In the genomic region with DNA sequence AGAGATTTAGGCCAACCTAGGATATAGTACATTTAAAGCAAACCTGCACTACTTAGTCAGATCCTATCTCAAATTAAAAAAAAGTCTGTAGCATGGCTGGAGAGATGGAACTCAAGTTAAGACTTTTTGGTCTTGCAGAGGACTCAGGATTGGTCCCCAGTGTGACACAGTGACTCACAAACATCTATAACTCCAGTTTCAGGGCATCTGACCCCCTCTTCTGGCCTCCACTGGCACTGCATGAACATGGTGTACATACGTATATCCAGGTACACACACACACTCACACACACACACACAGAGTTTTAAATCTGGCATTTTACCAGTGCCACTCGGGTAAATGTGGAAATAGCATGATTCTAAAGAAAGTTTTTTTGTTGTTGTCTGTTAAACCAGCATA, we compare ENCODE assay signal across 19 mouse cellular contexts. TPM values are rescaled to one million over a fixed set of nuclear protein-coding genes. Genes with fewer than 3 reads are reported as not detected.
"Had no signal": no experiment of that assay in that cellular context is flagged by ENCODE, and none has a peak within 500 bp of the region (broad histone marks: within the 10 kb centered on the region; RNA-seq: fewer than 3 reads in every experiment).

No protein-coding gene starts in this region.

- H3K4me1 ChIP-seq: limb, embryonic 12.5 days; midbrain, embryonic 10.5 days had no signal

- H3K4me3 ChIP-seq: limb, embryonic 12.5 days; midbrain, embryonic 10.5 days had no signal

- H3K27ac ChIP-seq: kidney, postnatal 0 days; limb, embryonic 12.5 days; liver, embryonic 14.5 days; midbrain, embryonic 10.5 days had no signal

- H3K9me3 ChIP-seq: limb, embryonic 12.5 days; midbrain, embryonic 10.5 days had no signal

- H3K27me3 ChIP-seq: limb, embryonic 12.5 days had no signal

- DNase-seq: kidney, adult 8-10 months; kidney, postnatal 36 days; liver; lung, adult 2 months; lung, postnatal 36 days; midbrain, embryonic 14.5 days had no signal

- H3K9ac ChIP-seq: limb, embryonic 12.5 days; liver, embryonic 14.5 days had no signal

RNA-seq across cellular contexts. Expression of gene 4930579F01Rik, which starts 44.8 kb away (rescaled TPM):
- total RNA-seq: layer of hippocampus, adult 18-20 months; layer of hippocampus, postnatal 10 days; left cerebral cortex, postnatal 36 days; megakaryocyte progenitor cell, adult 5-6 weeks; monocyte, adult 5-6 weeks; neutrophil, adult 5-6 weeks had no signal
- polyA plus RNA-seq: limb, embryonic 12.5 days; liver, embryonic 14.5 days; lung, adult 2 months; lung, postnatal 0 days; midbrain, embryonic 10.5 days; midbrain, embryonic 14.5 days; neural tube, embryonic 11.5 days; thymus, adult 2 months had no signal
